Mouse (Mus musculus): Measurements from ENCODE around the gene 5730596B20Rik. TPM values are rescaled to one million over a fixed set of nuclear protein-coding genes. Genes with fewer than 3 reads are reported as not detected.

The 5730596B20Rik gene
- polyA plus RNA-seq, 1 experiment from 2014 or later, result 3.4 TPM

DNA sequence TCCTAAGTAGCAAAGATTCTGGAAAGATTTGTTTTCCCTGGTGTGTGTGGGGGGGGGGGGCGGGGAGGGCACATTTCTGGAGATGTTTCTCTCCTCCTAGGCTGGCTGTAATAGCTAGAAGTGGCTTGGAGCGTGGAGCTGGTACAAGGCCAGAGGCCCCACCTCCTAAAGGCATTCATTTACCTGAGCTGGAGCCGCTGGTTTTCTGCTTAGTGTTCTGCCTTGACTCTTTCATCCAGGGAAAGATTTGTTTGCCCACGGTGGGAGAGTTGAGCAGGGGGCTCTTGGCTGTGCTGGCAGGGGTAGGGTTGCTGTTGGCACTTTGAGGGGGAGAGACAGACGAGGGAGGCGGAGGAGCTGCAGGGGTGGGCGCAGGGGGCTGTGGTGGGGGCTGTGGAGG is 5.4 kb upstream of the 5730596B20Rik start:
- no peaks in the 10 kb centered on the region for H3K36me3 ChIP-seq (ENCODE audit: control insufficient read depth, insufficient read depth, low read length)
- ATAC-seq, result no peak; the same call in 1 of the 2 replicates
- peak overlapping the region; percentile 34 for H3K4me3 ChIP-seq (ENCODE audit: low read length)
- peak overlapping the region; percentile 91 for H3K27ac ChIP-seq (ENCODE audit: low read depth, low read length)
- peak overlapping the region; percentile 69 for H3K4me2 ChIP-seq (ENCODE audit: low read length)
- H3K4me1 ChIP-seq (ENCODE audit: control insufficient read depth, insufficient read depth, low read depth, low read length), result peaks cover 8% of the 10 kb centered on the region
- peak overlapping the region; percentile 60 for H3K9ac ChIP-seq (ENCODE audit: low read depth, low read length)
- H3K27me3 ChIP-seq (replicated peaks; ENCODE audit: control insufficient read depth, insufficient read depth, low read length), result peaks cover 20% of the 10 kb centered on the region
- H3K9me3 ChIP-seq (ENCODE audit: control insufficient read depth, low read length), result no peaks in the 10 kb centered on the region
- WGBS, result 7% methylated on average over 7 of the region's 7 CpGs

- Histone ChIP-seq H3K27me3 (replicated peaks; ENCODE audit: control insufficient read depth, insufficient read depth, low read length) (peaks cover 20% of the 10 kb centered on the region), H3K9me3 (ENCODE audit: control insufficient read depth, low read length) (no peaks in the 10 kb centered on the region), H3K27ac (ENCODE audit: low read depth, low read length) (peak overlapping the region; percentile 91), H3K4me3 (ENCODE audit: low read length) (peak overlapping the region; percentile 34), H3K9ac (ENCODE audit: low read depth, low read length) (peak overlapping the region; percentile 60), H3K4me1 (ENCODE audit: control insufficient read depth, insufficient read depth, low read depth, low read length) (peaks cover 8% of the 10 kb centered on the region), H3K4me2 (ENCODE audit: low read length) (peak overlapping the region; percentile 69), H3K36me3 (ENCODE audit: control insufficient read depth, insufficient read depth, low read length) (no peaks in the 10 kb centered on the region)
- ATAC-seq, result peak; percentile 90
- WGBS, result under 1% methylated on average over 35 of the region's 35 CpGs
Measured at GRCm38 (mm10) chr6:52172501-52172900, 4.8 kb upstream of the 5730596B20Rik start.

DNA sequence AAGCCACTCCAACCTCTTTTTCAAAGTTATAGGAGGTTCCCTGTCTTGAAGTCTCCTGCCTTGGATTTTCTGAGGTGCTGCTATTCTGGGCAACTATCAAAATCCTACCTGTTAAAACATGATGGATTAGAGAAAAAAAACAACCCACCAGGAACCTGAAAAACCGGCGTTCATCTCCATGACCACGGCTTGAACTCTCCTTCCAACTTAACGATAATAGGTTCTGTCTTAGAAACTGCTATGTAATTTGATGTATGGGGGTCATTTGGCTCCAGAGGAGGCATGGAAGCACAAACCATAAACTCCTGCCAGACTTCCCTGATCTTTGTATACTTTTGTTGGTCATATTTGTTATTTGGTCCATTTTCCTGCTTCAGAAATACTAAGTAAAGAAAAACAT is 3.6 kb upstream of the 5730596B20Rik start:
- H3K27ac ChIP-seq (ENCODE audit: low read depth, low read length), result peak overlapping the region; percentile 59
- peaks cover 8% of the 10 kb centered on the region for H3K4me1 ChIP-seq (ENCODE audit: control insufficient read depth, insufficient read depth, low read depth, low read length)
- no peak overlapping the region; the same call in 1 of the 2 replicates for H3K9ac ChIP-seq (ENCODE audit: low read depth, low read length)
- peak overlapping the region; percentile 69 for H3K4me2 ChIP-seq (ENCODE audit: low read length)
- peak overlapping the region; percentile 34 for H3K4me3 ChIP-seq (ENCODE audit: low read length)
- no peaks in the 10 kb centered on the region for H3K36me3 ChIP-seq (ENCODE audit: control insufficient read depth, insufficient read depth, low read length)
- peaks cover 22% of the 10 kb centered on the region for H3K27me3 ChIP-seq (replicated peaks; ENCODE audit: control insufficient read depth, insufficient read depth, low read length)
- no peaks in the 10 kb centered on the region for H3K9me3 ChIP-seq (ENCODE audit: control insufficient read depth, low read length)
- ATAC-seq, result no peak
- 4% methylated on average over 4 of the region's 4 CpGs for WGBS

DNA sequence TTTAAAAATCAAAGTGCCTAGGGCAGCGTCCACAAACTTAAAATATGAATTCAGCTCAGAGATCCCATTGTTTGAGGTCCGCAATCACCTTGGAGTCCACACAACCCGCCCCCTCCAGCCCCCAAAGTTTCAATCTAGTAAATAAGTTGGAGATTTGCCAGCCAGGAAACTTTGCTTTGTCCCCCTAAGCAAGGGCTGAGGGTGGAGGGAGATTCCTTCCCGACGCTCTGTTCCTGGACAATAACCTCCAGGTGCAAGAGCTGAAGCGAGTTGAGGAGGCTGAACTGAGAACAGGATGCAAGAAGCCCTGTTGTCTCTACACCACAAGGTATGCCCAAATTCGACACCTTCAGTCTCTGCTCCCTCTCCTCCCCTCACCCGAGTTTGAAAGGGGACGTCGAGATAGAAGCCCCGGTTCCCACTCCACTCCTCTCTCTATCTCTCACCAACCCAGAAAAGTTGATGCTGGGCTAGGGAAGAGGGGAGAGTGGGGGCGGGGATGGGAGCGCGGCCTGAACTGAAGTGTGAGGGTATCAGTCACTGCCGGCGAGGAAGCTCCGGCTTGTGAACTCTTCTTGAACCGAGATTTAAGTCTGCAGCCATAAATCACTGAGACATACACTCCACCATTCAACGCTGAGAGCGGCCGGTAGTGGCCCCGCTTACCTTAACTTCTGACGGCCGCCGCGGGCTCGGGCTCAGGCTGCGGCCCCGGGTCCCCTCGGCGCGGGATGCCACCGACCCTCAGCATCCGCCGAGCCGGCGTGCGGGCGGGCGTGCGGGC is 2.1 kb upstream of the 5730596B20Rik start:
- H3K9me3 ChIP-seq (ENCODE audit: control insufficient read depth, low read length), result no peaks in the 10 kb centered on the region
- peaks cover 5% of the 10 kb centered on the region for H3K4me1 ChIP-seq (ENCODE audit: control insufficient read depth, insufficient read depth, low read depth, low read length)
- WGBS, result under 1% methylated on average over 35 of the region's 41 CpGs
- no peaks in the 10 kb centered on the region for H3K36me3 ChIP-seq (ENCODE audit: control insufficient read depth, insufficient read depth, low read length)
- H3K27me3 ChIP-seq (replicated peaks; ENCODE audit: control insufficient read depth, insufficient read depth, low read length), result peaks cover 31% of the 10 kb centered on the region
- H3K4me2 ChIP-seq (ENCODE audit: low read length), result peak overlapping the region; percentile 64
- peak overlapping the region; percentile 52 for H3K4me3 ChIP-seq (ENCODE audit: low read length)
- peak overlapping the region; percentile 69 for H3K9ac ChIP-seq (ENCODE audit: low read depth, low read length)
- ATAC-seq, result 0 out of 2 replicates have a peak, but pooled peaks have one; percentile 2
- H3K27ac ChIP-seq (ENCODE audit: low read depth, low read length), result peak overlapping the region; percentile 90

GRCm38 (mm10) chr6:52175864-52176263 is 1.4 kb upstream of the 5730596B20Rik start:
- Histone ChIP-seq H3K4me2 (ENCODE audit: low read length) (peak overlapping the region; percentile 64), H3K4me1 (ENCODE audit: control insufficient read depth, insufficient read depth, low read depth, low read length) (peaks cover 5% of the 10 kb centered on the region; the same call in 1 of the 2 replicates), H3K4me3 (ENCODE audit: low read length) (peak overlapping the region; percentile 52), H3K9me3 (ENCODE audit: control insufficient read depth, low read length) (no peaks in the 10 kb centered on the region), H3K36me3 (ENCODE audit: control insufficient read depth, insufficient read depth, low read length) (no peaks in the 10 kb centered on the region), H3K9ac (ENCODE audit: low read depth, low read length) (peak overlapping the region; percentile 69), H3K27ac (ENCODE audit: low read depth, low read length) (peak overlapping the region; percentile 90), H3K27me3 (replicated peaks; ENCODE audit: control insufficient read depth, insufficient read depth, low read length) (peaks cover 31% of the 10 kb centered on the region)
- peak; percentile 43 for ATAC-seq
- WGBS, result 1% methylated on average over 17 of the region's 35 CpGs

- no peak for ATAC-seq
- H3K27ac ChIP-seq (ENCODE audit: low read depth, low read length), result peak overlapping the region; percentile 90
- H3K36me3 ChIP-seq (ENCODE audit: control insufficient read depth, insufficient read depth, low read length), result no peaks in the 10 kb centered on the region
- peak overlapping the region; percentile 69 for H3K9ac ChIP-seq (ENCODE audit: low read depth, low read length)
- H3K9me3 ChIP-seq (ENCODE audit: control insufficient read depth, low read length), result no peaks in the 10 kb centered on the region
- peak overlapping the region; percentile 64 for H3K4me2 ChIP-seq (ENCODE audit: low read length)
- H3K4me1 ChIP-seq (ENCODE audit: control insufficient read depth, insufficient read depth, low read depth, low read length), result peaks cover 5% of the 10 kb centered on the region; the same call in 1 of the 2 replicates
- under 1% methylated on average over 6 of the region's 6 CpGs for WGBS
- H3K27me3 ChIP-seq (replicated peaks; ENCODE audit: control insufficient read depth, insufficient read depth, low read length), result peaks cover 34% of the 10 kb centered on the region
- peak overlapping the region; percentile 52 for H3K4me3 ChIP-seq (ENCODE audit: low read length)
Measured at GRCm38 (mm10) chr6:52176391-52176790, 907 bp upstream of the 5730596B20Rik start.

DNA sequence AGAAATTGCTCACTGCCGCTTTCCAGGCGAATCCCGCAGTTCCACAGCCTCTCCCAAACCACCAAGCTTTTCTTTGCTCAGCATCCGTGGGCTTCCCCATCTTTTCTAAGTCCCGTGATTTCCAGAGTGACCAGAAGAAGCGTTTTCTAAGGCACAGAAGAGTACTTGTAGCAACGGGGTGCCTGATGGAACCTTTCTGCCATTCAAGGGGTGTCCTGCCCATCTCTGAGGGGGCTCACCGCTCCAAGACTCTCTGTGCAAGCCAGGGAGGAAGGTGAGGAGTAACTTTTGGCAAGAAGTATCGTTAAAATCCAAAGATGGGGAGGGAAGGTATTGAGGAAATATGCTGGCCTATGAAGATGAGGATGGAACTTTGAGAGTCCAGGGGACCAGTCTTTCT is 508 bp downstream of the 5730596B20Rik start:
- no peaks in the 10 kb centered on the region for H3K9me3 ChIP-seq (ENCODE audit: control insufficient read depth, low read length)
- H3K27me3 ChIP-seq (replicated peaks; ENCODE audit: control insufficient read depth, insufficient read depth, low read length), result peaks cover 34% of the 10 kb centered on the region
- H3K4me1 ChIP-seq (ENCODE audit: control insufficient read depth, insufficient read depth, low read depth, low read length), result no peaks in the 10 kb centered on the region
- H3K9ac ChIP-seq (ENCODE audit: low read depth, low read length), result peak overlapping the region; percentile 69
- WGBS, result 3% methylated on average over 9 of the region's 9 CpGs
- no peaks in the 10 kb centered on the region for H3K36me3 ChIP-seq (ENCODE audit: control insufficient read depth, insufficient read depth, low read length)
- ATAC-seq, result no peak
- H3K4me2 ChIP-seq (ENCODE audit: low read length), result peak overlapping the region; percentile 64
- peak overlapping the region; percentile 90 for H3K27ac ChIP-seq (ENCODE audit: low read depth, low read length)
- peak overlapping the region; percentile 52 for H3K4me3 ChIP-seq (ENCODE audit: low read length)

DNA sequence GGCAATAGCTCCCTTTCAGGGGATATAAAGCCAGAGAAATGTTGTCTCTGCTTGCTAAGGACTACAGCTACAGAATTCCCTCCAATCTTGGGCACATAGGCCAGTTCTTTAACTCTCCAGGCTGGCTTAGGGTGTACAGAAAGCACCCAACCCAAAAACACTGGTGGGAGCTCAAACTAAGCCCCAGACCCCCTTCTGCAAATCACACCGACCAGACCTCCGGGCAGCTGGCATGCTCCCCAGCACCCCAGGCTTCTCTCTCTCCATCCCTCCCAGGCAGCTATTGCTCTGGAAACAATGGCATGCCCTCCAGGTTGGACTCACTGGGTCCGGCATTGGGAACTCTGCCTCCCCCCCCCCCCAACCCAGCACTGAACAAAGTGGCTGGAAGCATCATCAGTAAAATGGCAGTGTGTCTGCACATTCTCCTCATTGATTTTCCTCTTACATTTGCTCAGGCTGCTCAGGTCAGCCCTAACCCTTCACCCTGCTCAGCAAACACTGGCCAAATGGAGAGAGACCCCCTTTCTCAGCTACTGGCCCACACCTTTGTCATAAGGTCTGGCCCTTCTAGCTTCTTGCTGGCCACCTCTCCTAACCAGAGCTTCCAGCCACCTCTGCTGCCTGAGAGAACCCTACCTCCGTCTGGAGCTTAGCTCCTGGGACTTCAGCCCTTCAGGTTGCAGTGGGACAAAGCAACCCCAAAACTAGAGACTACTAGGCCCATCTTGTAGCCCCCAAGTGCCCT is 1.8 kb downstream of the 5730596B20Rik start:
- WGBS, result 1% methylated on average over 4 of the region's 4 CpGs
- peak overlapping the region; percentile 90 for H3K27ac ChIP-seq (ENCODE audit: low read depth, low read length)
- peak overlapping the region; percentile 52 for H3K4me3 ChIP-seq (ENCODE audit: low read length)
- no peaks in the 10 kb centered on the region for H3K36me3 ChIP-seq (ENCODE audit: control insufficient read depth, insufficient read depth, low read length)
- peaks cover 38% of the 10 kb centered on the region for H3K27me3 ChIP-seq (replicated peaks; ENCODE audit: control insufficient read depth, insufficient read depth, low read length)
- peak overlapping the region; percentile 69 for H3K9ac ChIP-seq (ENCODE audit: low read depth, low read length)
- no peak for ATAC-seq
- no peaks in the 10 kb centered on the region for H3K9me3 ChIP-seq (ENCODE audit: control insufficient read depth, low read length)
- peak overlapping the region; percentile 64 for H3K4me2 ChIP-seq (ENCODE audit: low read length)
- H3K4me1 ChIP-seq (ENCODE audit: control insufficient read depth, insufficient read depth, low read depth, low read length), result no peaks in the 10 kb centered on the region

DNA sequence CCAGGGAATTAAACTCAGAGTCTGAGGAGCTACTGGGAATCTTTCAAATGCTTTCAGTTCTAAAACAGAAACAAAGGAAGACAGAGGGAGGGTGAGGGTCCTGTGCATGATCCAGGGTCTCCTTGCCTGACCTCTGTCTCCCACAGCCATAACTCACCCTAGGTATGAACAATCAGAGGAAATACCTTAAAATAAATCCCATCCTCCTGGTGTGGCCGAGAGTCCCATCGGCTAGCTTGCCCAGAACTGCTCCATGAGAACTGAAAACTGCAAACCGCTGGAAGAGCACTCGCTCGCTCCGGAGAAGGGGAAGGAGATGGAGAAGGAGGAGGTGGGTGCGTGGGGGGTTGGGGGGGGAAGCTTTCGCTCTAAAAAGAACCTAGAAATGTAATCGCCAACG is 2.4 kb downstream of the 5730596B20Rik start:
- WGBS, result 2% methylated on average over 10 of the region's 10 CpGs
- peak overlapping the region; percentile 69 for H3K9ac ChIP-seq (ENCODE audit: low read depth, low read length)

More for the DNA sequence above, 2.4 kb downstream of the 5730596B20Rik start:
- Histone ChIP-seq H3K27ac (ENCODE audit: low read depth, low read length) (peak overlapping the region; percentile 90), H3K27me3 (replicated peaks; ENCODE audit: control insufficient read depth, insufficient read depth, low read length) (peaks cover 36% of the 10 kb centered on the region), H3K9me3 (ENCODE audit: control insufficient read depth, low read length) (no peaks in the 10 kb centered on the region), H3K4me3 (ENCODE audit: low read length) (peak overlapping the region; percentile 52), H3K4me2 (ENCODE audit: low read length) (peak overlapping the region; percentile 64), H3K36me3 (ENCODE audit: control insufficient read depth, insufficient read depth, low read length) (no peaks in the 10 kb centered on the region), H3K4me1 (ENCODE audit: control insufficient read depth, insufficient read depth, low read depth, low read length) (no peaks in the 10 kb centered on the region)
- no peak for ATAC-seq

Measured in hindbrain, embryonic 16.5 days (tissue).